Mouse (Mus musculus): ENCODE results near the gene Uck2.

The Uck2 gene

DNA sequence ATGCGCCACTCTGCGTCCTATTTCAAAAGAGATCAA, at the start of gene Uck2:
Gene Uck2 (minus strand): TSS at position 1 of the 36 bp plus-strand sequence.
- in situ Hi-C loops (cut with MboI, MseI): no loop called here

DNA sequence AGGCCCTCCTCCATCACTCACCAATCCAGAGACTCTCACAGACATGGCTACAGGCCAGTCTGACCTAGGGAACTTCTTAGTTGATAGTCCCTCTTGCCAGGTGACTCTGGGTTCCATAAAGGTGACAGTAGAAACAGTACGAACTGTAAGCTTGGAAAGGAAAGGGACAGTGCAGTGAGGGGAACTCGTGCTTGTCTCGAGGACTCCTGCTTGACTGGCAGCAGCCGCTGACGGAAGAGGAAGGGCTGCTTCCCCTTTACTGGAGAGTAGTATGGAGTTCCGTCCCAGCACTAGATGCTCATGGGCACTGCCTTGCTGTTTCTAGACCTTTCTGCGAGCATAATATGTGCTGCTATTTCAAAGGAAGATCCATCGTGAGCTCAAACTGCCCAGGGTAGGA, 46.0 kb upstream of the Uck2 start:
- in situ Hi-C loops (cut with MboI, MseI): loop anchor here (10.0 to 25.0 kb wide), 2 partner anchors 319 to 586 kb away; partner anchors contain the start of gene Fam78b

DNA sequence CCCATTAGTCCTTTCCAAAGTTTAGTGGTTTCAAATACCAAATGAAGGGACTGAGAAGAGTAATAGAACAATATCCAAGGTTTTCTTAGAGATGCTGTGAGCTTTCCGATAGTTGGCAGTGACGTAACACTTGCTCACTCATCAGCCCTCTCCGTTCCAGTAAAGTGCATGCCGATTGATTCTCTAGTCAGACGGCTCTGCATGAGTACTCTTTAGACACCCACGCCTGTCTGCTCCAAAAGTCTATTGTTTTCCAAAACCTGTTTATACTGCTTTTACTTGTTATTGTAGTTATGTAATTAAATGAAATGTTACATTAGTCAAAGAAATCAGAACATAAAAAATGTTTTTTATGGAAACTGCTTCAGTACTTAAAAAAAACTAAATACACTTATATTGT, 43.7 kb upstream of the Uck2 start:
- in situ Hi-C loops (cut with MboI, MseI): loop anchor here (25.0 kb wide), 1 partner anchor 316 kb away; the partner anchor contains the start of gene Fam78b

DNA sequence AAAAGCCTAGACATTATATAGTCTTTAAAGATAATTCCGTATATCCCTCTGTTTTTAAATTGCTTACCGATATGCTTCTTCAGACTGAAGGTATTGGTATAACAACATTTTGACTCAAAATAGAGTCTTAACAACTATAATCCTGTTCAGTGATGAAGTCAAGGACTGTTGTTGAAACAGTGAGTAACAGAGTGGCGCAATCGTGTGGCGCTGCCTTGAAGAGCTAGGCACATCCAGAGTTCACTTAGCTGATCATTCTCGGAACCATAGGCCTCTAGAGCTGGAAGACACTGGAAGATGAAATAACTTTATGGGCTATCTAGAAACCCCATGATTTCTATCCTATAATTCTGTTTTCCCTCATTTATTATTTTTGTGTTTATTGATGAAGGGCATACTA, 36.6 kb upstream of the Uck2 start:
- in situ Hi-C loops (cut with MboI, MseI): no loop called here

DNA sequence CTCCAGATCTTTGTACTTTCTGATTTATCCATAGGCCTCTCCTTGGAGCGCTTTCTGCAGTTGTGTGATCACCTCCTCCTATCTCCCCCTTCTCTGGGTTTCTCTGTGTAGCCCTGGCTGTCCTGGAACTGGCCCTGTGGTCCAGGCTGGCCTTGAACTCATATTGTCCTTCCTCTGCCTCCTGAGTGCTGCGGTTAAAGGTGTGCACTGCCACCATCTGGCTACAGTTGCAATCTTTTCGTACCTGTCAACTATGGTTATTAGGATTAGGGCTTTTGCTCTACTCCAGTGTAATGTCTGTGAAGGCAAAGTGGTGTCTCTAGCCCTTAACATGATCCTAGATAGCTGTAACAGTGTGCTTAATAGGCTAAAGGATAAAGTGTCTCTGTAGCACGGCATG, 28.1 kb upstream of the Uck2 start:
- in situ Hi-C loops (cut with MboI, MseI): no loop called here

DNA sequence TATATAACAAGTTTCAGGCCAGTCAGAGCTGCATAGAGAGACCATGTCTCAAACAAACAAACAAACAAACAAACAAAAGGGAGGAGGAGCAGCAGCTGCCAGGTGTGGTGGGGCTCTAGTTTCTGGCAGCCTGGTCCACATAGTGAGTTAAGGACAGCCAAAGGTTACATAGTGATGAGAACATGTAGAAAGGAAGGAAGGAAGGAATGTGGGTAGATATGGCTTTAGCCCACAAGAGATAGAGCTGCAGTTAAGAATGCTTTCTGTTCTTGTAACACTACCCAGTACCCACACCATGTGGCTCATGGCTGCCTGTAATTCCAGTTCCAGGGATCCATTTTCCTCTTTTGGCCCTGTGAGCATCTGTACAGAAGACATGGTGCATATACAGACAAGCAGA, 27.2 kb upstream of the Uck2 start:
- in situ Hi-C loops (cut with MboI, MseI): no loop called here

DNA sequence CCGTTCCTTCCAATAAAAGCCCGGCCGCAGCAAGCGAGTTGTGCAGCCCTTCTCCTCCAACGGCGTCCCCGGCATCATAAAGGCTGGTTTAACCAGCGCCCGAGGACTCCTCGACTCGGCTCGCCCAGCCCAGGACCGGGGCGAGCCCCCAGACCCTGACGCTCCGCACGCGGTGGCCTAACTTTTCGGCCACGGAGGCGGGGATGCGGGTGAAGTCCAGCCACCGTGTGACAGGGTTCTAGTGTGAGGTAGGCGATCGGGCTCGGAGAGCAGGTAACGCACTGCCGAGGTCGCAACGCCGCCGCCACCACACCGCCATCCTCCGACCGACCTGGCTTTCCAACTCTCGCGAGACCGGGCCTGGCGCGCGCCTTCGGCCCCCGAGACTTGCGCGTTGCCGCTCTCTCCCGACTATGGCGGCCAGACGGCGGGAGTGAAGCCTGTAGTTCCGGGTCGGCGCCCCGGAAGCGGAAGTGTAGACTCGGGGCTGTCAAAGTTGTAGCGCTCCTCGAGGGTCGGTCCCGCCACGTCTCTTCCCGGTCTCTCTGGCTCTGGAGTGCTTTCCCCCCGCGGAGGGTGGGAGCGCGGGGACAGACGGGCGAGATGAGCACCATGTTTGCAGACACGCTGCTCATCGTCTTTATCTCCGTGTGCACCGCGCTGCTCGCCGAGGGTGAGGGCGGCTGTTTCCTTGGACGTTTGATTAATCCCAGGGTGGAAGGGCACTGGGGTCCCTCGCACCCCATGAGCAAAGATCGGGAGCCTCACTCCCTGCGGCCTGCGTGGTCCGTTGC, 23.3 kb upstream of the Uck2 start, which contains the start of gene Tmco1:
Gene Tmco1 (plus strand): TSS at position 118 of the 794 bp plus-strand sequence.
- in situ Hi-C loops (cut with MboI, MseI): no loop called here

DNA sequence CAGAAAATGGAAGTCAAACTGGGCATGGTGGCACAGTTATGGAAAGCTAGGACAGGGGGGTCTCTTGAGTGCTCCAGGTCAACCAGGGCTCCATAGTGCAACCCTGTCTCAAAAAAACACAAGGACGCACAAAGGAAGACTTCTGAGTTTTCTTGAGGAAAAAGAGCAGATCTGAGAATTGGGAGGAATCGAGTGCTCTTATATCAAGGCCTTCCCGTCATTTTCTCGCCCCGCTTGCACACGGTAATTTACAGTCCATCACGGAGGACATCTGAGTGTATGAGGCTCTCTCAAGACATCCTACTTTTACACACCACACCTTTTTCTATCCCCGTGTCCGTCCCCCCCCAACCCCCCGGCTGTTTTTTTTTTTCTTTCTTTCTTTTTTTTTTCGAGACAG, 22.6 kb upstream of the Uck2 start:
- in situ Hi-C loops (cut with MboI, MseI): no loop called here

DNA sequence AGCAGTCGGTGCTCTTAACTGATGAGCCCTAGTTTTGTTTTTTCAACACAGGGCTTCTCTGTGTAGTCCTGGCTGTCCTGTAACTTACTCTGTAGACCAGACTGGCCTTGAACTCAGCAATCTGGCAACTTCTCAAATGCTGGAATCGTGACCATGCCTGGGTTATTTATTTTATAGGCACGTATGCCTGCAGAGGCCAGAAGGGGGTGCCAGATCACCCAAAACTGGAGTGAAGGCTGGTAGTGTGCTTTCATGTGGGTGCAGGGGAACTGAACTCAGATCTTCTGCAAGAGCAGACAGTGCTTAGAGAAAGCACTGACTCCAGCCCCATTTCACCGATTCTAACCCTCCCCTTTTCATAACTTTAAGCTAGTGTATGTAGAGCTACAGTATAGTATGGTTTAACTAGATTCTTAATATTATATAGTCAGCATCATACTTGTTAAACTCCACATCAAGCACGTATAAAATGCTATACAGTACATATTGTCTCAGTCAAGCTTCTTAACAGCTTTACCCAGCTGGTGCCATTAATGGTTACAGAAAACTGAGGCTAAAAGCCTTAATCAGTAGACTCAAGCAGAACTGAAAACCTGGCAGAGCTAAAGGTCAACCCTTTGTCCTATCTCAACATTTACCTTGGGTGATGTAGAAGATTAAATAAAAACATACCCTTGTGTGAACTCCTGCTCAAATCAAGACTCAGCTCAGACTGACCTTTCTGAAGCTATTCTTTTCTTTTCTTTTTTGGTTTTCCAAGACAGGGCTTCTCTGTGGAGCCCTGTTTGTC, 21.5 kb upstream of the Uck2 start:
- in situ Hi-C loops (cut with MboI, MseI): no loop called here

DNA sequence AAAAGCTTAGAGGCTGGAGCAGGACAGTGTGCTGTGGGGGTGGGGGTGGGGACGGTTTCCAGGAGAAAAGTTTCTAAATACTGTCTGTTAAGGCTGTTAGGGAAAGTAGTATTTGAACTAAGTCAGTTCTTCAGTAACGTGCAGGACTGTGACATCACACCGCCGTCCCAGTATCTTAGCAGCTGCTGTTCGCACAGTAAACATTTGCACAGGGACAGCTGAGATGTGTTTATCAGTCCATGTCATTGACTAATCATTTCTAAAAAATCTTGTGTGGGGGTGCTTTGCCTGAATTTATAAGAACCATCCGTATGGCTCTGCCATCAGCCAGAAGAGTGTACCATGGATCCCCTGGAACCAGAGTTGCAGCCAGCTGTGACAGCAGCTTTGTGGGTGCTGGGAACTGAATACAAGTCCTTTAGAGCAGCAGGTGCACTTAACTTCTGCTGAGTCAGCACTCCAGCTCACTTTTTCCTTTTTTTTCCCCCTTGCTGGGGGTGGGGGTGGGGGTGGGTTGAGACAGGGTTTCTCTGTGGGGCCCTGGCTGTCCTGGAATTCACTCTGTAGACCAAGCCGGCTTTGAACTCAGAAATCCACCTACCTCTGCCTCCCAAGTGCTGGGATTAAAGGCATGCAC, 20.5 kb upstream of the Uck2 start:
- in situ Hi-C loops (cut with MboI, MseI): no loop called here

DNA sequence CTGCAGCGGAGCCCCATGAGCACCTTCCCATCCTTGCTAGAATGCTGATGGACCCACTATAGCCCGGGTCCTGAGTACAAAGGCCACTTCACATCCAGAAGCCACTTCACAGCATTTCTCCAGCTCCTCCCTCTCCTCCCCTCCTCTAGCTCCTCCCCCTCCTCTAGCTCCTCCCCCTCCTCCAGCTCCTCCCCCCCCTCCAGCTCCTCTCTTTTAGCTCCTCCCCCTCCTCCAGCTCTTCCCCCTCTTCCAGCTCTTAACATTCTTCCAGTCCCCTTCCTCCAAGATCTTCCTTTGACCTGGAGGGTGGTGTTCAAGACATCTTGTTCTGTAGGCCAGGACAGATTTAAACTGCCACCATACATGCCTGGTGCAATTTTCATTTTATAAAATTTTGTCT, 15.0 kb upstream of the Uck2 start:
- in situ Hi-C loops (cut with MboI, MseI): no loop called here

DNA sequence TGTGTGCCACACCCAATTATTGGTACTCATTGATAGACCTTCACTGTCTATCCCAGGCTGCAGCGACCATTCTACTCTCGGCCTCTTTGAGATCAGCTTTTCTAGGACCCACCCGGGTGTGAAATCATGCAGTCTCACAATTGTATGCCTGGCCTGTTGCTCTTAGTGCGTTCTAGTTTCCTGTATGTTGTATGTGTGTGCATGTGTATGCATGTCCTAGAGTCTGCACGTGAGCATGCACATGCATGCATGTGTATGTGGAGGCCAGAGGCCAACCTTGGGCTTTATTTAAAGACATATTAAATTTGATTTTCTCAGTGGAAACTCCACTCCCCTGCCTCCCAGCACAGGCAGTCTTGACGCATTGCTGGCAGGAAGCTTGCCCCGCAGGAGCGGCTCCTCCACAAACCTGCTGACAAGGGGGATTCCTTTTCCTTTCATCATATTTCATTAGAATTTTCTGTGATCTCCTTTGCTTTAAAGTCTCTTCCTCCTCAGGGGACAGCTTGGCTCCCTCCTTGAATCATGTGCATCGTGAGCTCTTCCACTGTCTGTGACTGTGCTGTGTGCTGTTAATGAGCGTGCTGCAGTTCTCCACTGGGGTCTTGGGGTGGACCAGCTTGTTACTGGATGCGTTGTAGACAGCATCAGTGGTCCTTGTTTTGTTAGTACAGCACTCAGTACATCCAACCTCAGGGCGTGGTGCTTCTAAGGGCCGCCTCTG, 10.7 kb upstream of the Uck2 start:
- in situ Hi-C loops (cut with MboI, MseI): no loop called here

DNA sequence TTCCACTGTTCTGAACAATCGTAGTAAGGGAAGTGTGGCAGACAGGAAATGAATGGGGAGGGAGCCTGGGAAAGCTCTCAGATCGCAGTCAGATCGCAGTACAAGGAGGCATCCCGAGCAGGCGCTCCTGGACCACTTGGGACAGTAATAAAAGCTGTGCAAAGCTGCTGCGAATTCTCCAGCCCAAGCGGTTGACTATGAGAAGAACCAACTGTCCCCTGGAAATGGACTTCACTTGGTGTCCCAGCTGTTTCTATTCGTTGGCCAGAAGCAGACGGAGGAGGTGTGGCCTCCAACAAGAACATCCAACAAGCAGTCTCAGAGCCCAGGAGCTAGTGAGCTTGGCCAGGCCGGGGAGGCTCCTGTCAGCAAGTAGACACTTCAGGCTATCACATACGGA, 7.3 kb upstream of the Uck2 start:
- in situ Hi-C loops (cut with MboI, MseI): no loop called here

DNA sequence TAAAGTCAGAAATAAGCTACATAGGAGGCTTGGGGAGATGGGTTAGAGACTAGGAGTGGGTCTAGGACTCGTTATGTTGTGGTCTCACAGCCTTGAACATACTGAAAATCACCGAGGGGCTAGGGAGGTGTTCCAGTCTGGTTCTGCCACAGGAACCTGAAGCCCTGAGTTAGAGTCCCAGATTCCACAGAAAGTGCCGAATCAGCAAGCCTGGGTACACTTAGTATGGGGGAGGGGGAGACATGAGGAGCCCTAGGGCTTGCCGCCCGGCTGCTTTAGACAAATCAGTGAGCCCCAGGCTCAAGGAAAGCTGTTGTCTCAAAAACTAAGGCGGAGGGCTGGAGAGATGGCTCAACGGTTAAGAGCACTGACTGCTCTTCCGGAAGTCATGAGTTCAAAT, 6.5 kb upstream of the Uck2 start:
- in situ Hi-C loops (cut with MboI, MseI): no loop called here

DNA sequence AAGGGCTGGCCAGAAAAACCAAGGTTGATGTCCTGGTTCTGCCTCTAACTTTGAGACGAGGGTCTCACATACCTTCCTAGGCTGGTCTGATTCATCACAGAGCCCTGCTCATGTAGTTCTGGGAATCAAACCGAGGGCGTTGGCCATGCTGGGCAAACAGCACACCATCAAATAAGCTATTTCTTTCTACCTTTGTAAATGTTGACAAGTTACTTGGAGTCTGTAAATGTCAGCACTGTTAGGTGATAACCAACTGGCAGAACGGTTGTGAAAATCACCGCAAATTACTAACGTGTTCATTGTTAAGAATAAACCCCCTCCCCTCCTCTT, 5.1 kb upstream of the Uck2 start:
- in situ Hi-C loops (cut with MboI, MseI): no loop called here

DNA sequence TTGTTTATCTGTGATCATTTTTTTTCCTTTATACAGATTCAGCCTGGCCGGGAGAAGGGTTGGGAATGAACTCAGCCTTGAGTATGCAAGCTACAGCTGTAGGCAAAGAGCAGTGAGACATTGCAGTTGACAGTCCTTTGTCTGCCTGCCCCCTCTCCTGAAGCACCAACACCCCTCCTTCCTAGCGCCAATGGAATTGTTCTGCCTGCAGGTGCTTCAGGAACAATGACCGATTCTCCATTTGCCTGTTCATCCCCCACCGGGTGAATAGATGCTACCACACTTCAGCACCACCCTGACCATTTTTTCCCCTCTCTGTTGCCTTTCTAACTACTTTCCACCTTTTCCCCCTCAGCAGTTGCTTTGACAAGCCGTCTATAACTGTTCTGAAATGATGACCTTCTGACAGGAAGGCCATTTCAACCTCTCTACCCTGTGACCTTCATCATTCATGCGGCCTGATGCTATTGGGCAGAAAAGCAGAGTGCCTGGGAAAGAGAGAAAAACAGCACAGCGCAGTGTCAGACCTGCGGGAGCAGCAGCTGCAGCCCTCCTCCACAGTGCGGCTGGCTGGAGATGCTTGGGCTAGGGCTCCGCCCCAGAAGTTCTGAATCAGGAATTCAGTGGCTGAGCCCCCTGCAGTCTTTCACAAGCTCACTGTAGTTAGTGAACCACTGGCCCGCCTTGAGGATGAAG, 4.6 kb upstream of the Uck2 start:
- in situ Hi-C loops (cut with MboI, MseI): no loop called here

DNA sequence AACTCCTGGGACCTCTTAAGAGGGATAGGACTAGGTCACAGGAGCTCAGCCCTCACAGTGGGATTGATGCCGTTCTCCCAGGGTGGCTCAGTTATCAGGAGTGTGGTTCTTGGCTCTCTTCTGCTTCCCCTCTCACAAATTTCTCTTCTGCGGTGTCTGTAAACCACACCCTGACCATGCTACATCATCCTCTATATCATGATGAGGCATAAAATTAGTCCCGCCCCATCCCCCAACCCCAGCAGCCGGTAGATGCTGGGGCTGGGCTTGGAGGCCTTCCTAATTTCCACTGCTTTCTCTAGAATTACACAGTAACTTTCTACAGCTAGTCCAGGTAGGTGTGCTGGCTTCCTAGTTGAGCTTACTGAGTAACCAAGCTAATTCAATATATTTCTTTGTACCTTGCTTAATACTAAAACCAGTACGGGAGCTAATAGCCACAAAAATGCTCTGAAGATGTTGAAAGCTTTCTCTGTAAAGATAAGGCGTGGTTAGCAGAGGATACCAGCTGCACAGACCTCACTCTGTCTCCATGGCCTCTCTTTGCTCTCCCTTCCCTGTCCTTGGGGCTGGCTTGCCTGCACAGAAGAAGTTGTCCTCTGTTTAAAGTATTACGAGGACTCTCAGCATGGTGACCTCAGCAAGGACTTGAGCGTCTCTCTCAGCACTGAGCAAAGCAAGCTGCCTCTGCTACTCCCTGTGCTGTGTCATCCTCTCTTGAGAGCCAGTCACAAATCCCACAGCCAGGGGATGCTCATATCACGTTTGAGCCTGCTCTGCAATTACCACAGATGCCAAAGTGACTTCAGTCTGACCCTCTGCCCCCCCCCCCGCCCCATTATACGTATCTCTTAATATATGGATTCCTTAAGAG, 3.8 kb upstream of the Uck2 start:
- in situ Hi-C loops (cut with MboI, MseI): no loop called here

DNA sequence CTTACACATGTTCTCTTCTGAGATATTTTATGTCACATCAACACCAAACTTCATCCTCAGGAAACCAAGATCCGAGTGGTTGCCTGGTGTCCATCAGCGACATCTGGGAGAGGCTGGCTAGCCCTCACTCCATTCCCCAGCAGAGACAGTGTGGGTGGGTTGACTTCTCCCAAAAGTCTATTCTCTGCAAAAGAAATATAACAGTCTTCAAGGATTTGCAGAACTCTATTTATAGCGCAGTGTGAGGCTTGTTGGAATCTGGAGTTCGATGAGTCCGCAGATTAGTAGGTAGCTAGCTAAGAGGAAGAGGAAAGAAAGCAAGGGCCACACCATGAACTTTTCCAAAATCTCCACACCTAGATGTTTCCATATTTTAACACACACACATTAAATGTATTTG, 2.0 kb upstream of the Uck2 start:
- in situ Hi-C loops (cut with MboI, MseI): no loop called here

DNA sequence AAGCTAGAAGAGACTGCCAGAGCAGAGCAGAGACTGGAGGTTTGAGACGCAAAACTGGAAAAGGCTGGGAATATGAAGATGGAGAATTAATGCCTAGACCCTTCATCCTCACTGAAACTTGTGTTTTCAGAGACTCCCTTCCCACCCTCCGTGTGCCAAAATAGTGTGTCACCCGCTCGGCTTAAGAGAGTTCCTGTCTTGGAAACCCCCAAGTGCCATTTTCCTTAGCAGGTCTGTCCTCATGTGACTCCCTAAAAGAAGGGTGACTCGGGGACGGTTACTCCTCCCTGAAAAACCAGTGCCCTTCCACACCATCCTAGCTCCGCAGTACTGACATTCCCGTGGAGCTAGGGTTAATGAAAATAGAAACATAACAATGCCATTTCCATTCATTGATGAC, 236 bp upstream of the Uck2 start:
- in situ Hi-C loops (cut with MboI, MseI): no loop called here

DNA sequence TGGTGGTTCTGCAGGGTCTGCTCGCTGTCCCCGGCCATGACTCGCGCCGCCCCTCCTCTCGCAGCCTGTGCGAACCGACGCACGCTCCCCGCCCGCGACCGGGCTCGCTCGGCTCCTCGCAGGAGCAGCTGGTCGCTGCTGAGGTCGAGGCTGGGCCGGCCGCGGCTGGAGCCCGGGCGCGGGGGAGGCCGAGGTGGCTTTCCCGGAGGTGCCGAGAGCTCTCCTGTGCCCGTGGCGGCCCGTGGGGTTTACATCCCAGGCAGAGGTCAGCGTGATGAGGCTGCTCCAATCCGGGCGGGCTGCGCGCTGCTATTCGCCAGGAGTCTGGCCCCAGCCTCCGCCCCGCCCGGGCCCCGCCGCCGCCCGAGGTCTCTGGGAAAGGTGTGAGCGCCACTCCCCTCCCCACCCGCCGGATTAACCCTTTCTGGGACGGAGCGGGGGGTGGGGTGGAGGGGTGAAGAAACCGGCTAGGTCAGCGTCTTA, 242 bp downstream of the Uck2 start:
- in situ Hi-C loops (cut with MboI, MseI): no loop called here

DNA sequence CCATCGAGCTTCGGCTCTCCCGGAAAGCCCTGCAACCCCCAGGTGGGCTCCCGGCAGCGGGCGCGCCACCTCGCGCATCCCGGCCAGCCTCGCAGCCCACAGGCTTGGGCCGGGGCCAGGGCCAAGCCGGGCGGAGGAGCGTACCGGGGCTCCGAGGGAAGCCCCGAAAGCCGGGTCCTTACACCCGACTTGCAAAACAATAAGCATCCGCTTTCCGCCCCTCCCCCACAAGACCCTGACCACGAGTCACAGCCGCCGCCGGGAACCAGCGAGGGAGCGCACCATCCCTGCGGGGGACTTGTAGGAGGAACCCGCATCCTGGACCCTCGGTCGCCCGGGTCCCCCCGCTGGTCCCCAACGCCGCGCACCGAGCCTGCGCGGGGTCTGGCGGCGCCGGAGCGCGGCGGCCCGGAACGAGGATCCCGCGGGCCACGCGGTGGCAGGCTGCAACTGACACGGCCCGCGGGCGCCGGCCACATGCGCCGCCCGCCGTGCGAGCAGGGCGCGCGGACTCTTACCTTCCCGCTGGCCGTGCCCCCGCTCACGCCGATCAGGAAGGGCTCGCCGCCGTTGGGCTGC, 773 bp downstream of the Uck2 start:
- in situ Hi-C loops (cut with MboI, MseI): no loop called here

All from T-helper 2 cell (primary cell).